Mouse (Mus musculus) C2C12 (cell line): ENCODE data around the gene Ltbp1.

Experiments
- CTCF ChIP-seq: IDR thresholded peaks from one replicate; pipeline ENCODE4 v1.5.1; 2011; ENCODE audit not compliant: control insufficient read depth, insufficient read depth, insufficient read length
- MAX ChIP-seq: IDR thresholded peaks from one replicate; pipeline ENCODE4 v1.6.1; 2011; ENCODE audit warnings: mild to moderate bottlenecking, control low read depth
- USF1 ChIP-seq: IDR thresholded peaks from one replicate; pipeline ENCODE4 v1.6.1; 2011; ENCODE audit warnings: low read depth, mild to moderate bottlenecking, control low read depth, moderate library complexity

- no peak for TF ChIP-seq CTCF
- TF ChIP-seq USF1: no peak
- no peak for TF ChIP-seq MAX
Measured at GRCm38 (mm10) chr17:75258427-75258826, 253.1 kb downstream of the Ltbp1 start.
